Mouse (Mus musculus) frontal cortex, postnatal 10 days (tissue): ENCODE data around the gene Cela1.

Experiments
- DNase-seq, 2 experiments: peaks; one replicate each; pipeline ENCODE4 v3.0.0; 2022; ENCODE audit warnings: low spot score in 2 of 2, mixed read lengths in 1 of 2

Gene Cela1

DNA sequence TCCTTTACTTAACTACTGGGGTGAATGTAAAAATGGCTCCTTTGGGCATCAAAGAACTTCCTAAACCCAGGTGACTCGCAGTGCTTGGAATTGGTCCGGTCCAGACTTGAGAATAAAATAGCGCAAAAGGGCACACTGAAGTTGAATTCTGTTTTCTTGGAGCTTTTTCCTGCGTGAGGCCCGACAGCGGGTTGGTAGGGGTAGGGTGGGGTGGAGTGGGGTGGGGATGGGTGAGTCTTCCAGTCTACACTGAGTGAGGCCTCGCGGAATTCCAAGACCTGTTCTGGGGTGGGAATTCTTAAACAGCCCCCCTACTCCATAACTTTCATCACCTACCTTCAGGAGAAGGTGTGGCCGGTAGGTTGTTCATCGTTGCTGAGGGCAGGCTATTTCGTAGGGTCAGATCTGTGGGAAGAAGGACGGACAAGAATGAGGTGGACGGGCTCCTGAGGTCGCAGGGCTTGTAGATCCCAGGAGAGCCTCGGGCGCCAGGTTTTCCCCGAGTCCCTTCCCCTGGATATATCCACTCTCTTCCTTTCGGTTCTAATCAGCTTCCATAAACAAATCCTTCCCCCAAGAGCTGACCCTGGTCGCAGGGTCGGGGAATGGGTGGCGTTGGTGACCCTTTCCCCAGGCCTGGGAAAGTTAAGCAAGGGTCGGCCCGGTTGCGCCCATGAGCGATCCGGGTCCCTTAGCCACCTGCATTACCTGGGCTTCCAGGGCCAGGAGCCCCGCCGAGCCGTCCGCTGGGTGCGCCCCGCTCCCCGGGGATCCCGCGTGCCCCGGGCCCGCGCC lies 51.7 kb downstream of the Cela1 start:
- DNase-seq: no peak

DNA sequence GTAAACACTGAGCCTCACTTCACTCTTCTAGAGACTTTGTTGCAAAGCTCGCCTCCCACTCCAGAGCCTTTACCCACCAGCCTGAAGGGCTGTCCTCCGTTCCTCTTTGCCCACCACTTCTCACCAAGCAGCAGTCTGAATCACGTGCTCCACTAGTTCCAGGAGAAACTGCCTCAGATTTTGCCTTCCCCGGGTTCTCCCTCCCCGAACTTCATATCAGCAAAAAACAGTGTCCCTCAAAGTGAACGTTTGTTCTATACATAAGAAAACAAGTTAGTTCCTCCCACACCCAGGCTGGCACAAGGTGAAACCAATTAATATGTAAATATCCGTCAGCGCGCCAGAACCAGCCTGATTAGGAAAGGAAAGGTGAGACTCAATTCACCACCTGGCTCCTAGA lies 52.5 kb downstream of the Cela1 start:
- DNase-seq: no peak

DNA sequence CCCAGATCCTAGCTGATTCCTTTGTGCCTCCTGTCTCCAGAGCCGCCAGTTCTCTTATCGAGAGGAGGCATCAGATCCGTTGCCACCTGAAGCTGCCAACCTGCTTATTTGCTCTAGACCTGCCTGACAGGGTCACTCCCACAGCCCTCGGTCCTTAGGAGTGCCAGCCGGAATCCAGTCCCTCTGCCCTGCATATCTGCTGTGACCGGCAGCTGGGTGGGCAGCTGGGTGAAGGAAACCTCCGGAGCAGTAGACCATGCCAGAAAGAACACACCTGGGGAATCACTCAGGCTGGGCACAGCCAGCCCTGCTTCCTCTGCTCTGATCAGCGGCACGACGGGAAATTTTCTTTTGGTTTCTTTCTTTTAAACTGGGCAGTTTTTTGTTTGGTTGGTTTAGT lies 54.4 kb downstream of the Cela1 start:
- no peak for DNase-seq

DNA sequence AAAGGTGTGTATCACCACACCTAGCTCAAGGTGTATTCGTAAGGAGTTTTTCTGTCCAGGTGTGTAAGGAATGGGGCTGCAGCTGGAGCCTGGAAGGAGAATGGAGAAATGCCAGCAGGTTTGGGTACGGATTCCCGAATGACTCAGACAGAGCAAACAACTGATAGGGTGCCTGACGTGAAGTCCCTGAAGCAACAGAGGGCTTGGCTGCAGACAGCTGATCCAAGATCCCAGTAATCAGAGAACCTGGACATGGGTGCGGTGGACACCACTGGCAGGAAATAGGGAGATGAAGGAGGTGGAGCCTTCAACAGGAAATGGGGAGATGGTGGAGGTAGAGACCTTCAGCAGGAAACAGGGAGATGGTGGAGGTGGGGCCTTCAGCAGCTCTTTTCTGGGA lies 55.4 kb downstream of the Cela1 start:
- DNase-seq: no peak

DNA sequence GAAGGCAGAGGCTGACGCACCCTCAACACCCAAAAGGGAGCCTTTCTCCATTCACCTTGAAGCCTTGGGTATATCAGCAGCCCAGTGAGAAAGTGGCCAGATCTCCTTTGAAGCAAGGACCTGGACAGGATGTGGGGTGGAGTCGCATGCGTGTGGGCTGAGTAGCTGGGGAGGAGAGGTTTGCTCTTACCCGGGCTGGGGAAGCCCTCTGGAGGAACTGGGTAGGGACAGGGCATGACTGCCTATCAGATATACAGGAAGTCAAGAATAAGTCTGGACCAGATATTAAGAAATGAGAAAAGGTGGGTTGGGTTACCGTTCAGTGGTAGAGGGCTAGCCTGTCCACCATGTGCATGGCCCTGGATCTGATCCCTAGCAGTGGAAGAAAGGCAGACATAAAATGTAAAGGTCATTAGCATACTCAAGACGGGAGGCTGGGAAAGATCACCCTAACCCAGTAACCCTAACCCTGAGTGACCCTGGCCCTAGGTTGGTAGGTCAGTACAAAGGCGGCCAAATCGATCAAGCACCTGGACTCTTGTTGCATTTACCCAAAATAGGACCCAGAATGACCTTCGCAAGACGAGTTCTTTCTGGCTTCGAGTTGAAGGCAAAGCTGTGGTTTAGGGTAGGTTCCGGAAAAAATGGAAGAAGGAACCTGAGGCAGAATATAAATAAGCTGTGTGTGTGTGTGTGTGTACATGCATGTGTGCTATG lies 56.1 kb downstream of the Cela1 start:
- no peak for DNase-seq

DNA sequence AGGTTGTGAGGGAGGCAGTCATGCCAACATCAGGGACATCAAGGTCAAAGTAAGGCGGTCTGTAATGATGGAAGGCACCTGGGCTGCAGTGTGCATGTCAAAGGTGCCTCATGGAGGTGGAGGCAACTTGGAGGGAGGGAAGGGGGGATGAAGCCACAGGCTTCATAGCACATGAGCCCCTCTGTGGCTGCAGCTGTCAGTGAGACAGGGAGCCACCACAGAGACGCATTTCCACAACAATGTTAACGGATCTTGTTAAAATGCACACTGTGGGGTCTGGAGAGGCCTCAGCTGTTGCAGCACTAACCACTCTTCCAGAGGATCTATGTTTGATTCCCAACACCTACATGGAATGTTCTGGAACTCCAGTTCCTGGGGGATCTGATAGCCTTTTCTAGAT lies 57.6 kb downstream of the Cela1 start:
- no peak for DNase-seq

DNA sequence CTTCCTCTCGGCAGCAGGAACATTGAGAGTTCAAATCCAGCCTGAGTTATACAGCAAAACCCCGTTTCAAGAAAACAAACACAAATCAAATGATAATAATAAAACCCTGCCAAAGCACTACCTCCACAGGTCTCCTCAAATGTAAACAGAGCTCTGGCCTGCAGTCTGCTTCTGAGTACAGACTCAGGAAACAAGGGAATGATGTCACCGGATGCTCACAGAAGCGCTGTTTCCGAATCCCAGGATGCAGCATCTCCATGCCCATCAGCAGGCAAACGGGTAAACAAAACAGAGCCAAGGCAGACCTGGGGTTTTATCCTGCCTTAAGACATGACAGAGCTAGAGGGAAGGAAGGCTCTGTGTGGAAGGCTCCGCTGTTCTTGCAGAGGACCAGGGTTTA lies 58.9 kb downstream of the Cela1 start:
- DNase-seq: no peak

DNA sequence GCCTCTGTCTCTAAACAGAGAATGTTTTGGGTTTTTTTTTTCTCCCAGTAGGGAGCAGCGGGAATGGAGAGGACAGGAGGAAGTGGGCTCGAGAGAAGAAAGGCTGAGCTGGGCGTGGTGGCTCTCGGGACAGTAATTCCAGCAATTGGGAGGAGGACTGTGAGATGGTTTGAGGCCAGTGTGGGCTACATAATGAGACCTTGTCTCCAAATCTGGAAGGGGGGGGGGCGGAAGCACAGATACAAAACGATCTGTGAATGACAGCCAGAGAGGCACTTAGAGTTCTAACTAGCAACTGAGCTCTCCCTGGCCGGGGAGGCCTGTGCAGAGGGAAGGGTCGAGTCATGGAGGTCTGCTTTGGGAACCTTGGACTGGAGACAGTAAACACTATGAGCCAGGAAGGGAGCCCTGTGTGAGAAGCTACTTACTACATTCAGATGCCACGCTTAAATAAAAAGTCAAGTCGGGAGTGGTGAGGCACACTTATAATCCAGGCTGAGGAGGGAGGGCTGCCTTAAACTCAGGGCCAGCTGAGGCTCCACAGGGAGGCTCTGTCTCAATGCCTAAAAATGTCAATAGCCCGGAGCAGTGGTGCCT lies 59.8 kb downstream of the Cela1 start:
- DNase-seq: no peak

DNA sequence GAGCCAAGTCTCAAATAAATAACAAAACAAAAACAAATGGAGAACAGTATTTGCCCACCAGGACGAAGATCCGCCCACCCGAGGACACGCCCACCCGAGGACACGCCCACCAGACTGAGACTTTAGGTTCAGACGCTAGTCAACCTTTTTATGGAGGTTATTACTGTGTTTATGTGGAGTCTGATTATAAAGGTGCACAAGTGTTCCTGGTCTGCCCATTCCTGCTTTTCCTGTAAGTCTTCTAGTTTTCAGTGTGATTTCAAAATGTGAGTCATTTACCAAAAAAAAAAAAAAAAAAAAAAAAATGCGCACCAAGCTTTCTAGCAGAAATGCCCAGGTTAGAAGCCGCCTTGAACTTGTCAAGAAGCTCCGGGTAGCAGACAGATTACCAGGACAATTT lies 60.4 kb downstream of the Cela1 start:
- no peak for DNase-seq

DNA sequence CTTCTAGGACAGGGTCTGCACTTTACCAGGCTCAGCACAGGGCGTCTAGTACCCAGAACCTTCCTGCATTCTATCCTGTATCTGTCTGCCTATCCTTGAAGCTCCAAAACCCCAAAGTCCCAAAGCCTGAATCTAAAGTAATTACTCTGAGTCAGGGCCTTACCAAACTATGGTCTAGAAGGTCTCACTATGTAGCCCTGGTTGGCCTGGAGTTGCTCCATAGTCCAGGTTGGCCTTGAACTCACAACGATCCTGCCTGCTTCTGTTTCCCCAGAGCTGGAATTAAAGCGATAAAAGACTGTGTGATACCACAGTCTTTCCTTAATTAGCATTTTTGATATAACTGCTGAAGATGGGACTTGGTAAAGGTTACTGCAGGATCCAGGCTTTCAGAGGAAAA lies 63.3 kb downstream of the Cela1 start:
- DNase-seq: no peak
